Mouse (Mus musculus): Measurements from ENCODE around the gene Msln.

DNA sequence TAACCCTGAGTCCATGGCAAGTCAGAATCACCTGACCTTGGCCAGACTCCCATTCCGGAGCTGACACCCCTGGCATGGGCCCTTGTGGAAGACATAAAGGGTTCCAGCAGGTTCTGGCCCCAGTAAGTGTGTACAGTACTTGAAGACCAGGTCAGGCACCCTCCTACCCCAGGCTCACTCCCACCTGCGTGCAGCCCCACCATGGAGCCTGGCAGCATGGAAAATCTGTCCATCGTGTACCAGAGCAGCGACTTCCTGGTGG is 26.2 kb downstream of the Msln start:
- no peak for TF ChIP-seq CTCF (IDR thresholded peaks at IDR 0.05; ENCODE audit: extremely low read depth, insufficient read depth, insufficient read length, insufficient replicate concordance)
- no peak for TF ChIP-seq POLR2A (IDR thresholded peaks at IDR 0.05; ENCODE audit: low read depth, low read length)
